Mouse (Mus musculus) stomach, embryonic 16.5 days (tissue): ENCODE measurements around the gene Gm10197. TPM values are rescaled to one million over a fixed set of nuclear protein-coding genes. Genes with fewer than 3 reads are reported as not detected.
"Not testable (repeated sequence)": the region's sequence is repeated elsewhere in the genome, so short reads cannot be mapped to it uniquely, and the experiment has no call there.

Source experiments
- ATAC-seq: fragments of 200-750 bp; cut with Nextera tagmentation; 2 replicates; pipeline ENCODE4 v1.8.0; 2017; ENCODE audit warnings: moderate number of reproducible peaks, moderate TSS enrichment; ENCODE audit not compliant: insufficient read depth, low FRiP score
- H3K27ac ChIP-seq: fragments of 300-500 bp; sonication (generic); 2 replicates; pipeline ENCODE4 v1.5.1; 2014; ENCODE audit warnings: low read length
- H3K27me3 ChIP-seq: fragments of 300-500 bp; sonication (generic); 2 replicates; pipeline ENCODE4 v1.6.1; 2014; ENCODE audit warnings: low read length, control low read depth, mixed read lengths; ENCODE audit not compliant: control insufficient read depth, insufficient read depth
- H3K36me3 ChIP-seq: fragments of 300-500 bp; sonication (generic); 2 replicates; pipeline ENCODE4 v1.6.1; 2014; ENCODE audit warnings: low read length; ENCODE audit not compliant: control insufficient read depth, insufficient read depth
- H3K4me1 ChIP-seq: fragments of 300-500 bp; sonication (generic); 2 replicates; pipeline ENCODE4 v1.6.1; 2014; ENCODE audit warnings: low read length, control low read depth, mixed read lengths; ENCODE audit not compliant: control insufficient read depth, insufficient read depth
- H3K4me2 ChIP-seq: fragments of 300-500 bp; sonication (generic); 2 replicates; pipeline ENCODE4 v1.6.1; 2014; ENCODE audit warnings: low read depth, low read length, mixed read lengths
- H3K4me3 ChIP-seq: fragments of 300-500 bp; sonication (generic); replicated peaks from 2 replicates; pipeline ENCODE4 v1.5.1; 2014; ENCODE audit warnings: mild to moderate bottlenecking, low read length
- H3K9ac ChIP-seq: fragments of 300-500 bp; sonication (generic); 2 replicates; pipeline ENCODE4 v1.6.1; 2014; ENCODE audit warnings: low read length
- H3K9me3 ChIP-seq: fragments of 300-500 bp; sonication (generic); replicated peaks from 2 replicates; pipeline ENCODE4 v1.6.1; 2016; ENCODE audit warnings: low read length, control low read depth; ENCODE audit not compliant: control insufficient read depth
- WGBS: fragments of 180-500 bp; shearing (Covaris S2); extraction: QIAGEN DNeasy Blood & Tissue Kit; methylation state at CpG from one replicate; pipeline ENCODE4 v1.1.7; 2014; 5-methylcytosine and 5-hydroxymethylcytosine counted together
- polyA plus RNA-seq: library from polyadenylated mRNA; unstranded; fragments of >200 nt; fragmentation: Nextera tagmentation; extraction: Ambion mirVana; gene quantifications from 2 replicates; pipeline ENCODE4 v1.2.1, GENCODE M21; 2015

The Gm10197 gene
- polyA plus RNA-seq, 1 experiment from 2014 or later: not detected

GRCm38 (mm10) chr19:53397451-53398233 lies 26.1 kb upstream of the Gm10197 start:
- no peak overlapping the region for H3K9ac ChIP-seq
- WGBS: 76% methylated on average over 12 of the region's 12 CpGs
- H3K4me1 ChIP-seq: 0 out of 2 replicates have a peak, but pooled peaks cover 2% of the 10 kb centered on the region
- H3K9me3 ChIP-seq: no peaks in the 10 kb centered on the region
- no peak overlapping the region for H3K4me2 ChIP-seq
- ATAC-seq: no peak
- H3K4me3 ChIP-seq: no peak overlapping the region
- no peaks in the 10 kb centered on the region for H3K36me3 ChIP-seq
- H3K27ac ChIP-seq: no peak overlapping the region
- H3K27me3 ChIP-seq: no peaks in the 10 kb centered on the region

- H3K9me3 ChIP-seq, H3K4me1 ChIP-seq, H3K36me3 ChIP-seq, H3K4me3 ChIP-seq, H3K27me3 ChIP-seq, H3K27ac ChIP-seq, ATAC-seq, H3K4me2 ChIP-seq, H3K9ac ChIP-seq: not testable (repeated sequence)
- 58% methylated on average over 5 of the region's 5 CpGs for WGBS
These were observed 24.2 kb upstream of the Gm10197 start for GRCm38 (mm10) chr19:53395805-53396204.

- H3K4me1 ChIP-seq, H3K27me3 ChIP-seq, H3K36me3 ChIP-seq, H3K9me3 ChIP-seq, H3K4me3 ChIP-seq, H3K4me2 ChIP-seq, H3K9ac ChIP-seq, H3K27ac ChIP-seq, ATAC-seq: not testable (repeated sequence)
- WGBS: 57% methylated on average over 3 of the region's 3 CpGs
These were observed 23.4 kb upstream of the Gm10197 start for GRCm38 (mm10) chr19:53394956-53395355.

GRCm38 (mm10) chr19:53394552-53394951 lies 23.0 kb upstream of the Gm10197 start:
- 12% methylated on average over 7 of the region's 7 CpGs for WGBS
- H3K4me1 ChIP-seq: peaks cover 10% of the 10 kb centered on the region; the same call in 1 of the 2 replicates
- H3K4me3 ChIP-seq: no peak overlapping the region
- H3K9ac ChIP-seq: no peak overlapping the region
- no peaks in the 10 kb centered on the region for H3K36me3 ChIP-seq
- no peaks in the 10 kb centered on the region for H3K9me3 ChIP-seq
- no peak overlapping the region for H3K4me2 ChIP-seq
- ATAC-seq: no peak
- no peaks in the 10 kb centered on the region for H3K27me3 ChIP-seq
- H3K27ac ChIP-seq: no peak overlapping the region

GRCm38 (mm10) chr19:53393646-53394045 lies 22.1 kb upstream of the Gm10197 start:
- no peak overlapping the region for H3K9ac ChIP-seq
- H3K4me1 ChIP-seq: peaks cover 14% of the 10 kb centered on the region
- no peaks in the 10 kb centered on the region for H3K9me3 ChIP-seq
- no peak overlapping the region for H3K4me2 ChIP-seq
- H3K27me3 ChIP-seq: no peaks in the 10 kb centered on the region
- no peaks in the 10 kb centered on the region for H3K36me3 ChIP-seq
- H3K4me3 ChIP-seq: no peak overlapping the region
- H3K27ac ChIP-seq: no peak overlapping the region
- no peak for ATAC-seq

GRCm38 (mm10) chr19:53392781-53393343 lies 21.3 kb upstream of the Gm10197 start:
- 62% methylated on average over 8 of the region's 8 CpGs for WGBS
- H3K9ac ChIP-seq: 0 out of 2 replicates have a peak overlapping the region, but pooled peaks have one; percentile 31
- peaks cover under 1% of the 10 kb centered on the region; the same call in 1 of the 2 replicates for H3K36me3 ChIP-seq
- peak overlapping the region; percentile 72 for H3K27ac ChIP-seq
- H3K27me3 ChIP-seq: no peaks in the 10 kb centered on the region
- no peaks in the 10 kb centered on the region for H3K9me3 ChIP-seq
- peaks cover 14% of the 10 kb centered on the region for H3K4me1 ChIP-seq
- H3K4me2 ChIP-seq: no peak overlapping the region
- no peak for ATAC-seq
- H3K4me3 ChIP-seq: no peak overlapping the region

GRCm38 (mm10) chr19:53391787-53392186 lies 20.2 kb upstream of the Gm10197 start:
- 80% methylated on average over 5 of the region's 5 CpGs for WGBS
- no peak overlapping the region for H3K4me3 ChIP-seq
- H3K9ac ChIP-seq: peak overlapping the region; percentile 82; the same call in 1 of the 2 replicates
- no peaks in the 10 kb centered on the region for H3K27me3 ChIP-seq
- H3K9me3 ChIP-seq: no peaks in the 10 kb centered on the region
- H3K4me1 ChIP-seq: peaks cover 14% of the 10 kb centered on the region
- H3K4me2 ChIP-seq: peak overlapping the region; percentile 87
- H3K36me3 ChIP-seq: peaks cover 4% of the 10 kb centered on the region; the same call in 1 of the 2 replicates
- no peak for ATAC-seq
- H3K27ac ChIP-seq: no peak overlapping the region

GRCm38 (mm10) chr19:53391386-53391785 lies 19.8 kb upstream of the Gm10197 start:
- no peaks in the 10 kb centered on the region for H3K9me3 ChIP-seq
- H3K36me3 ChIP-seq: peaks cover 4% of the 10 kb centered on the region; the same call in 1 of the 2 replicates
- ATAC-seq: no peak
- no peaks in the 10 kb centered on the region for H3K27me3 ChIP-seq
- WGBS: 43% methylated on average over 8 of the region's 8 CpGs
- H3K4me3 ChIP-seq: peak overlapping the region; percentile 100
- H3K4me2 ChIP-seq: peak overlapping the region; percentile 87
- no peak overlapping the region for H3K27ac ChIP-seq
- peaks cover 14% of the 10 kb centered on the region for H3K4me1 ChIP-seq
- H3K9ac ChIP-seq: peak overlapping the region; percentile 82

GRCm38 (mm10) chr19:53390495-53391007 lies 19.0 kb upstream of the Gm10197 start, which contains the start of gene Smndc1:
Gene Smndc1 (minus strand): TSS chr19:53390578.
- H3K27ac ChIP-seq: peak within 1 kb of the TSS; percentile 93
- H3K9ac ChIP-seq: peak within 1 kb of the TSS; percentile 86
- peaks cover 4% of the 10 kb centered on the region; the same call in 1 of the 2 replicates for H3K36me3 ChIP-seq
- peak; percentile 98 for ATAC-seq
- no peaks in the 10 kb centered on the region for H3K9me3 ChIP-seq
- peak within 1 kb of the TSS; percentile 100 for H3K4me3 ChIP-seq
- peaks cover 14% of the 10 kb centered on the region for H3K4me1 ChIP-seq
- WGBS: under 1% methylated on average over 48 of the region's 48 CpGs
- no peaks in the 10 kb centered on the region for H3K27me3 ChIP-seq
- peak within 1 kb of the TSS; percentile 87 for H3K4me2 ChIP-seq
